Mouse (Mus musculus): ENCODE measurements around the gene Cacng8.

DNA sequence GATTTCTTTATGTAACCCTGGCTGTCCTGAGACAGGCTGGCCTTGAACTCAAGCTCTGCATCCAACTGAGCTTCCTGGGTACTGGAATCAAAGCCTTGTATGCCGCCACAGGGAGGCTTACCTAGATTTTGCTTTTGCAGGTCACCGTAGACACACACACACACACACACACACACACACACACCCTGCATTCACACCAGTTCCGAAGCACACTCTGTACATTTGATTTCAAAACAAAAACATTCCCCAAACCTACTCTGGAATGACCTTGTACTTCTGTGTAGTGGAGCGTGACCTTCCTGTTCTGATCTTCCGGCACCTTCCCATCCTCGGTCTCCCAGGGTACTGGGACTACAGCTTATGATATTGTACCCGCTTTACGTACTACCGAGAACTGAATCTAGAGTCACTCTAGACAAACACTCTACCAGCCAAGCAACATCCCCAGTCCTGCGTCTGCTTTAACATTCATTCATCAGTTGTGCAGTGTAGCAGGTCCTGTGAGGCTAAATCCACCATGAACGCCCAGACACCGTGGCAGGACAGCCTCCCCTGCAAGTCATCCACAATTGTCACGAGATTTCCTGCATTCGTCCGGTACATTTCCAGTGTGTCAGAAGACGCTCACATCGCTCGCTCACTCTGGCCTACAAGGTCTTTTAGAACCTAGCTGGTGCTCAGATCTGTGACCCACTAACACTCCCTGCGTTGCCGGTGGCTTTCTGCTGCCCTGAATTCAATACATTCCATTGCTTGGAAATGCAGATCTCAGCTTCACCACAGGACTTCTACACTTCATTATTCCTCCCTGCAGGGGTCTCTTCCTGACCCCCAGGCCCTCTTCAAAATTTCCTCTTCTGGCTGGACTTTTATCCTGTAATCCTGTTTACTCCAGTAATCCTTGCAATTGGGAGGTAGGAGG, 42.9 kb upstream of the Cacng8 start:
- TF ChIP-seq CTCF (conservative IDR thresholded peaks at IDR 0.05; ENCODE audit: insufficient read depth, insufficient read length, low read depth, low read length), result no peak
- no peak for TF ChIP-seq POLR2A (IDR thresholded peaks at IDR 0.05; ENCODE audit: low read depth, low read length)
